Mouse (Mus musculus) heart, embryonic 14.5 days (tissue): ENCODE measurements around the gene Ppp1r16b. TPM values are rescaled to one million over a fixed set of nuclear protein-coding genes. Genes with fewer than 3 reads are reported as not detected.

Experiments
- ATAC-seq: fragments of 200-750 bp; cut with Nextera tagmentation; 2 replicates; pipeline ENCODE4 v1.8.0; 2017; ENCODE audit warnings: low read depth, moderate TSS enrichment; ENCODE audit not compliant: insufficient number of reproducible peaks, insufficient read depth, low FRiP score
- H3K27ac ChIP-seq, 2 experiments: fragments of 200-500 bp in 1 of 2; fragments of 300-500 bp in 1 of 2; sonication (generic) in 1 of 2; replicated peaks in 1 of 2; 2 replicates each; pipeline ENCODE4 v1.5.1; 2012 to 2014; ENCODE audit warnings: low read depth in 2 of 2, low read length in 2 of 2, control low read depth in 1 of 2, mild to moderate bottlenecking in 1 of 2, mixed read lengths in 1 of 2; ENCODE audit not compliant: control insufficient read depth in 1 of 2, insufficient read depth in 1 of 2
- H3K27me3 ChIP-seq: fragments of 300-500 bp; sonication (generic); 2 replicates; pipeline ENCODE4 v1.6.1; 2014; ENCODE audit warnings: mild to moderate bottlenecking, low read length, control low read depth; ENCODE audit not compliant: control insufficient read depth, insufficient read depth
- H3K36me3 ChIP-seq: fragments of 300-500 bp; sonication (generic); 2 replicates; pipeline ENCODE4 v1.6.1; 2014; ENCODE audit warnings: mild to moderate bottlenecking, control low read depth, low read length, mixed read lengths; ENCODE audit not compliant: control insufficient read depth, insufficient read depth
- H3K4me1 ChIP-seq, 2 experiments: fragments of 200-500 bp in 1 of 2; fragments of 300-500 bp in 1 of 2; sonication (generic) in 1 of 2; 2 replicates each; pipeline ENCODE4 v1.6.1; 2012 to 2014; ENCODE audit warnings: low read length in 2 of 2, control low read depth in 1 of 2, mixed read lengths in 1 of 2; ENCODE audit not compliant: control insufficient read depth in 2 of 2, insufficient read depth in 2 of 2
- H3K4me2 ChIP-seq: fragments of 300-500 bp; sonication (generic); 2 replicates; pipeline ENCODE4 v1.6.1; 2014; ENCODE audit warnings: mild to moderate bottlenecking, low read length
- H3K4me3 ChIP-seq, 2 experiments: fragments of 200-500 bp in 1 of 2; fragments of 300-500 bp in 1 of 2; sonication (generic) in 1 of 2; 2 replicates each; pipeline ENCODE4 v1.5.1; 2012 to 2014; ENCODE audit warnings: low read length in 2 of 2, mild to moderate bottlenecking in 2 of 2, control low read depth in 1 of 2, low read depth in 1 of 2, moderate library complexity in 1 of 2; ENCODE audit not compliant: control insufficient read depth in 1 of 2, insufficient read depth in 1 of 2
- H3K9ac ChIP-seq: fragments of 300-500 bp; sonication (generic); 2 replicates; pipeline ENCODE4 v1.6.1; 2014; ENCODE audit warnings: mild to moderate bottlenecking, low read length
- H3K9me3 ChIP-seq: fragments of 300-500 bp; sonication (generic); 2 replicates; pipeline ENCODE4 v1.6.1; 2016; ENCODE audit warnings: low read length, control low read depth; ENCODE audit not compliant: control insufficient read depth
- WGBS: fragments of 180-500 bp; shearing (Covaris S2); extraction: QIAGEN DNeasy Blood & Tissue Kit; methylation state at CpG from one replicate; pipeline ENCODE4 v1.1.7; 2014; 5-methylcytosine and 5-hydroxymethylcytosine counted together
- polyA plus RNA-seq: library from polyadenylated mRNA; unstranded; fragments of >200 nt; fragmentation: Nextera tagmentation; extraction: Ambion mirVana; gene quantifications from 2 replicates; pipeline ENCODE4 v1.2.1, GENCODE M21; 2014

The Ppp1r16b gene
- polyA plus RNA-seq, 1 experiment from 2014 or later = 4.7 TPM

DNA sequence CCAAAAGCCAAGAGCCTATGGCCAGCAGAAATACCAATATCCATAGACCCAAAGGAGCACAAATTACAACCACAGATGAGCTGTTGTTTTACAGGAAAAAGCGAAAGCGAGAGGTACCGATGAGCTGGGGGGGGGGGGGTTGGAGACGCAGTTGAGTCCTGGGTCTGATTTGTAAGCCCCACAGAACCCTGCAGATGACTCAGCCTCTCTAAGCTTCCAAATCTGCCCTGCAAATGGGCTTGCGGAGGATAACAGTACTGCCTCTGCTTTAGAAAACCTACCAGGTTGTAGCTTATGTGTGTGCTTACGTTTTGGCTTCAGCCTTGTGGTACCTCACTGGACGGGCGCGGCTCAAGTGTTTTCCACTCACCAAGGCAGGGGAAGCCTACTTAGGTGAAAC, 36.3 kb downstream of the Ppp1r16b start:
- Histone ChIP-seq H3K27ac (0 out of 4 replicates have a peak overlapping the region, but pooled peaks of 1 of the 2 experiments have one; percentile 21), H3K27me3 (no peaks in the 10 kb centered on the region)
- no peak for ATAC-seq

GRCm38 (mm10) chr2:158702176-158702575, 37.0 kb downstream of the Ppp1r16b start:
- no peak for ATAC-seq
- no peaks in the 10 kb centered on the region for H3K9me3 ChIP-seq
- H3K36me3 ChIP-seq = no peaks in the 10 kb centered on the region
- H3K4me3 ChIP-seq = no peak overlapping the region
- no peak overlapping the region for H3K4me2 ChIP-seq
- H3K9ac ChIP-seq = no peak overlapping the region
- no peak overlapping the region for H3K27ac ChIP-seq
- peaks cover 0 to 2% of the 10 kb centered on the region in 2 experiments; a peak in 1 of 4 replicates for H3K4me1 ChIP-seq
- 63% methylated on average over 5 of the region's 5 CpGs for WGBS
- H3K27me3 ChIP-seq = no peaks in the 10 kb centered on the region

More for the DNA sequence above, 36.3 kb downstream of the Ppp1r16b start:
- no peaks in the 10 kb centered on the region for H3K9me3 ChIP-seq
- peaks cover 0 to 2% of the 10 kb centered on the region in 2 experiments; a peak in 1 of 4 replicates for H3K4me1 ChIP-seq
- H3K9ac ChIP-seq = no peak overlapping the region
- H3K4me3 ChIP-seq = no peak overlapping the region
- 81% methylated on average over 9 of the region's 9 CpGs for WGBS
- no peak overlapping the region for H3K4me2 ChIP-seq
- no peaks in the 10 kb centered on the region for H3K36me3 ChIP-seq

DNA sequence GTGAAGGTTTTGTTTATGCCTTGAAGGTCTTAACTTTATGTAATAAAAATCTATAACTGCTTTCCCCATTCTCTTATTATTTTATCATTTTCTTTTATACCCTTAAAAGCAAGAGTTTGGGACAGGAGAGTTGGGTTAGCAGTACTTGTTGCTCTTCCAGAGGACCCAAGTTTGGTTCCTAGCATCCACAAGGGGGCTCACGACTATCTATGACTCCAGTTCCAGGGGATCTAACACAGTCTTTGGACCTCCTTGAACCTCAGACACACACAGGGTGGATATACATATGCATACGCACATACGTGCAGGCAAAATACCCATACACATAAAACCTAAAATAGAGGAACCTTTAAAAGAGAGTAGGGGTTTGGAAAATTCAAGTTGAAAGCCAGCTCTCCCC, 39.5 kb downstream of the Ppp1r16b start:
- no peak overlapping the region for H3K4me2 ChIP-seq
- 62% methylated on average over 3 of the region's 3 CpGs for WGBS
- no peak for ATAC-seq
- H3K9ac ChIP-seq = no peak overlapping the region
- no peaks in the 10 kb centered on the region for H3K36me3 ChIP-seq
- H3K4me1 ChIP-seq = peaks cover 0 to 2% of the 10 kb centered on the region in 2 experiments; a peak in 1 of 4 replicates
- no peaks in the 10 kb centered on the region for H3K27me3 ChIP-seq
- no peaks in the 10 kb centered on the region for H3K9me3 ChIP-seq
- no peak overlapping the region for H3K27ac ChIP-seq
- no peak overlapping the region for H3K4me3 ChIP-seq

DNA sequence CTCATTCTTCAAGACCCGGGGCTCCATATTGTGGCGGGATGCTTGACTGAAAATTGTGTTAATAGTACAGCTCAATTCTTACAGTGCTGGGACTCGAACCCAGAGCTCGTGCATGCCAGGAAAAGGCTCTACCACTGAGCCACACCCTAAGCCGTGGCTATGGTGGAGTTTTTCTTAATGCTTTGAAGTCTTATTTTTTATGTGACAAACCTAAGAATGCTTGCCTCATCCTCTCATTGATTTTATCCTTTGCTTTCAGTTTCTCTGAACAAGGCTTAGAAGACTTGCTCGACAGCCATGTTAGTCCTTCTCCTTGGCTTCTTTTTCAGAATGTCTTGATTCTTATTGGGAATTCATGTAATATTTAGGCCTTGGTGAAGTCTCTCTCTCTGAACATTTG, 40.3 kb downstream of the Ppp1r16b start:
- Histone ChIP-seq H3K36me3 (no peaks in the 10 kb centered on the region), H3K4me3 (no peak overlapping the region), H3K27me3 (no peaks in the 10 kb centered on the region), H3K9ac (no peak overlapping the region), H3K4me2 (no peak overlapping the region), H3K9me3 (no peaks in the 10 kb centered on the region), H3K27ac (no peak overlapping the region), H3K4me1 (peaks cover 0 to 2% of the 10 kb centered on the region in 2 experiments; a peak in 1 of 4 replicates)
- 81% methylated on average over 6 of the region's 6 CpGs for WGBS
- no peak for ATAC-seq

GRCm38 (mm10) chr2:158706704-158707408, 41.7 kb downstream of the Ppp1r16b start:
- 79% methylated on average over 10 of the region's 10 CpGs for WGBS
- H3K4me2 ChIP-seq = no peak overlapping the region
- no peaks in the 10 kb centered on the region for H3K9me3 ChIP-seq
- H3K9ac ChIP-seq = no peak overlapping the region
- H3K27ac ChIP-seq = no peak overlapping the region
- H3K36me3 ChIP-seq = no peaks in the 10 kb centered on the region
- peaks cover 0 to 2% of the 10 kb centered on the region in 2 experiments; a peak in 1 of 4 replicates for H3K4me1 ChIP-seq
- ATAC-seq = no peak
- H3K27me3 ChIP-seq = no peaks in the 10 kb centered on the region
- H3K4me3 ChIP-seq = no peak overlapping the region

DNA sequence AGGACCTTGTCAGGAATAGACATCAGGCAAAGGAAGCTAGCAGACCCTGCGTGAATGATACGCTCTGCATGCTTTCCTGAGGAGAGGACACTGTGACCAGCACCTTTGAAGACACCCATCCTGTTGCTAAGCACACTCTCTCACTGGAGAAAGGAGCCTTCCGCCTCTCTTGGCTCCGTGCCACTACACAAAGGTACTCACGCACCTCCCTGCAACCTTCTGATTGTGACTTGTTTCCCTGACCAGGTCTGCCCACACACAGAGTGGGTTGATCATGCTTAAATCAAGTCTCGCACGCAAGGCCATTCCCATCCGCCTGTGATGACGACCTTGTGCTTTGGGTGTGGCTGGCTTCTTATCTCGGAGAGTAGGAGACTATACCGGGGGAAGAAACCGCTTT, 42.9 kb downstream of the Ppp1r16b start:
- H3K4me3 ChIP-seq = no peak overlapping the region
- 73% methylated on average over 12 of the region's 12 CpGs for WGBS
- H3K27ac ChIP-seq = no peak overlapping the region
- H3K36me3 ChIP-seq = no peaks in the 10 kb centered on the region
- H3K4me1 ChIP-seq = peaks cover 10 to 13% of the 10 kb centered on the region in 2 experiments
- no peak for ATAC-seq
- H3K27me3 ChIP-seq = no peaks in the 10 kb centered on the region
- H3K9me3 ChIP-seq = no peaks in the 10 kb centered on the region
- no peak overlapping the region for H3K9ac ChIP-seq
- no peak overlapping the region for H3K4me2 ChIP-seq

DNA sequence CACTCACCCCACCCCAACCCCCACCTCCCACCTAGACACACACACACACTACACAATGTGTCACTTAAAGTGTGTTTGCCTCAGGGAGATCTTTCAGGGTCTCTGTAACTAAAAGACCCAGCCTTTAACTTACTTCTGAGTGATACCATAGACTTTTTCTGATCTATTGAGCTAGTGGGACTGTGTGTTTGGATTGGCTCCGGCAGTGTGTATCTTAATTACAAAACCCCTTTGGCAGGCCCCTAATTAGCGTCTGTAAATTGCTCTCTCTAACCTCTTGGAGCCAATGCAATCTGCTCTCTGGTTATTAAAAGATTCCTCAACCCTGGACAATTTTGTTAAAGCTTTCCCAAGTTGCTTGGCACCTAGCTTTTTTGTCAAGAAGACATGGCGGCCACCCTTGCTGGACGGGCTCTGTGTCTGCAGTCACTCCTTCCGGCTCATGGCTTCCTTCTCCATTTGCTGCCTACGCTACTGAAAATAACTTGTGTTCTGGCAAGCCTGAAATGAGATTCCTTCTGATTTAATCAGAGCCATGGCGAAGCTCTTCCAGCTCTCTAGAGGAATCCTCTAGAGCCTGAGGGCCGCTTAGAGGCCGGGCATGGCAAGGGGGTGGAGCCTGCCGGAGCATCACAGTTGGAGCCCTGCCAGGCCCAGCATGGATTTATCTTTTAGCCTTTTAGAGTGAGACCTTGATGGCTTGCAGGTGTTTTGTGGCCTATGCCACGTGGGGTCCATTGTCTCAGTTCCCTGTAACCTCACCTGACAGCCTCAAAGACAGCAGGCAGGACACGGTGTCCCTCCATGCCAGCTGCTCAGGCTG, 46.9 kb downstream of the Ppp1r16b start:
- WGBS = 27% methylated on average over 12 of the region's 12 CpGs
- Histone ChIP-seq H3K27me3 (no peaks in the 10 kb centered on the region), H3K4me3 (no peak overlapping the region), H3K36me3 (no peaks in the 10 kb centered on the region), H3K4me2 (peak overlapping the region; percentile 25; the same call in 1 of the 2 replicates), H3K4me1 (peaks cover 12 to 16% of the 10 kb centered on the region in 2 experiments), H3K9ac (no peak overlapping the region), H3K27ac (peak overlapping the region in 1 of 2 experiments; percentile 46; a peak in 1 of 4 replicates), H3K9me3 (no peaks in the 10 kb centered on the region)
- ATAC-seq = peak; percentile 37; the same call in 1 of the 2 replicates
